Mouse (Mus musculus) testis, postnatal 10 days (tissue): Measurements from ENCODE around the gene Selenom.

Source experiments
- DNase-seq: peaks from one replicate; pipeline ENCODE4 v3.0.0; 2021; ENCODE audit warnings: low spot score

Gene Selenom

DNA sequence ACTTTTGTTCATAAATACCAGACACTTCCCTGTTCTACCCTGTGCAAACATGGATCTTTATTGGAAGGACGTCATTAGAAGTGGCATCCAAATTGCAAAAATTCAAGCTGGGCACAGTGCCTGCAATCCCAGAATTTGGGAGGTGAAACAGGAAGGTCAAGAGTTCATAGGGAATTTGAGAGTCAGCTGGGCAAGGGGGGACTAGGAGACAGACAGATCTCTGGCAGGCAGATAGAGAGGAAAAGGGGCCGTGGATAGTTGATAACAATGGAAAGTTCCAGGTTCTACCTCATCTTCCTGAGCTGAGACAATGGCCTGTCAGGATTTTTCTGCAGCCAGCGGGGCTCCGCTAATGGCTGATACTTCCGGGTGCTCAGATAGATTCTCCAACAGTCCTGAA lies 35.3 kb downstream of the Selenom start:
- no peak for DNase-seq

DNA sequence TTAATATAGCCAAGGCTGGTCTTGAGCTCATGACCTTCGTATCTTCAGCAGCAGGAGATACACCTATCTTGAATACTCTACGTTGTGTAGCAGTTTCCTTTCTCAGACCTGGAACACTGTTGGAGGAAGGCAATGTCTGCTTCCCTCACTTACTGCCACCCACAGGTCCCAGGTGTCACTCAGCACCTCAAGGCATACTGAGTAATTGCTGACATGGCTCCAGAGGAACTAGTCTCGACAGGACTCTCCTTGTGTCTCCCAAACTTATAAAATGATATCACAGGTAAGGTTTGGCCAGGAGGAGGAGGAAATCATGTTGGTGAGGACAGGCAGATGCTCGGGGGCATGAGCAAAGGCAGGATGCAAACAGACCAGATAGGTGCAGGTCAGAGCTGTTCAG lies 40.5 kb downstream of the Selenom start:
- no peak for DNase-seq

DNA sequence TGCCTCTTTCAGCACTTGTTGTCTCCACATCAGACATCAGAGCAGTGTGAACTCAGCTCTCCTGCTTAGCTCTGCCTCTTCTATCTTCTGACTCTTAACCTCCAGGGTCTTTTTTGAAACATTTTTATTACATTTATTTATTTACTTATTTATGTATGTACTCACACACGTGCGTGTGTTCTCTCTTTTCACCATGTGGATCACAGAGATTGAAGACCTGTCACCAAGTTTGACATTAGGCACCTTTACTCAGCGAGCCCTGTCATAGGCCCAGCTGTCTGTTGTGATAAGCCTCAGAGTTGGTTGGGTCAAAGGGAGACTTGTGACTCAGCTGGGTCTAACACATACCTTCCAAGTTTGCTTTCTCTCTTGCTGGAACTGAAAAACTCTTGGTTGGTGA lies 43.4 kb downstream of the Selenom start:
- no peak for DNase-seq

DNA sequence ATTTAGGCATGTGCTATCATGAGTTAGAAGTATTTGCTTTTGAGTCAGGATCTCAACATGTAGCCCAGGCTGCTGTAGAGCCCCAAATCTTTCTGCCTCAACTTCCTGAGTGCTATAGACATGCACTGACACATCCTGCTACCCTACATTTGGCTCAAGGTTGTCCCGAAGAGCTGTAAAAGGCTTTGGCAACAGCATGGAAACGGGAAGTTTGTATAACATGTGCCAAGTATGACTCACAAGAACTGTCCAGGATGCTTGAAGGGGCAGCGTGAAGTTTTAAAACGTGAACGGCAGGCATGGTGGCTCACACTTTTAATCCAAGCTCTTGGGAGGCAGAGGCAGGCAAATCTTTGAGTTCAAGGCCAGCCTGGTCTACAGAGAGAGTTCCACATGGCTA lies 45.7 kb downstream of the Selenom start:
- no peak for DNase-seq

DNA sequence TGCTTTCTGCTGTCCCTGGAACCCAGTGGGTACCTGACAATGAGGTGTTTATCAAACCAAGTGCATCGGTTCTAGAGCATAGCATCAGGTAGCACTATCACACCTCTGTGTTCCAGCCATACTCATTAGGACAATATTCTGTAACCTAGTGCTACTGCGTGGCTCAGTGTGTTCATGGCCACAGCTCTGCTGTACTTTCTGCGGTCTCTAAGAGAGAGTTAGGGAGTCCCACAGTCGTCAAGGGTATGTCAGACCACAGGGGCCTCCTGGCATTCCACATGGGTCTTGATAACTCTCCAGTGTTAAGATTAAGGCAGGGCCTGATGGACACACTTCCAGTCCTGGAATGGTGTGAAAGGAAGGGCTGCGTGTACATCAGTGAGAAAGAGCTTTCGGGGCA lies 49.4 kb downstream of the Selenom start:
- DNase-seq = no peak

DNA sequence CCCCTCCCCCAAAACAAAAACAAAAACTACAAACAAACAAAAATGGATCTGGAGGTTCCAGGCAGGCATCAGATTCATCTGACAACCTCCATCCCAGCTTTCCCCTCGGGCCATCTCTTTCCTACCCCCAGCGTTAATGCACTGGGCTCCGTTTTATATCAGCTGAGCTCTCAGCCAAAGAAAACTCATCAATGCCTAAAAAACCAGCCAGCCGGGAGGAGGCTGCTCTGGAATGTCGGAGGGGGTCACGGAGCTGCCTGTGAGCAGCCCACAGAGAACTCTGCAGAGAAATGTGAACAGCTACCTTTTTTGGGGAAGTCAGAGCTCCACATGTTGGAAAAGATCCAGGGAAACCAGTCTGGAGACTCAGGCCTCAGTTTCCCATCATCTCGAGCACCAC lies 50.0 kb downstream of the Selenom start:
- no peak for DNase-seq

DNA sequence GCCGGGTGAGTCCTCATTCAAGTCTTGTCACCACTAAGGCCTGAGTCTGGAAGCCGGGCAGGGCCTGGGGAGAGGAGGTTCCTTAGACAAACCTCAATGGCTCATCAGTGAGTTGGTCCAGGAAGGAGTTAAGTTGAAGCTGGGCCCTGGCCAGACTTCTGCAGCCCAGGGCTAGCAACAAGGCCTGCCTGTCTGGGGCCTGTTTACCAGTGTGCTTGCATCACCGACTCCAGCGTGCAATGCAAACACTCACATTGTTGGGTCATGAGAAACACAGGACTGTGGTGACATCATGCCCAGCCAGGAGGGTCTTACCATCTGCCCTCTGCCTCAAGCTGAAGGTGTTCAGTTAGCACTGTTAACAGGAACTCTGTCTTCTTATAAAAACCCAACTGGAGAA lies 51.5 kb downstream of the Selenom start:
- DNase-seq = no peak
